Mouse (Mus musculus) liver, postnatal 0 days (tissue): ENCODE data around the gene Tmem231. TPM values are rescaled to one million over a fixed set of nuclear protein-coding genes. Genes with fewer than 3 reads are reported as not detected.

Experiments
- ATAC-seq: fragments of 200-750 bp; cut with Nextera tagmentation; 2 replicates; pipeline ENCODE4 v1.8.0; 2017; ENCODE audit warnings: mild to moderate bottlenecking, moderate library complexity
- DNase-seq: peaks from one replicate; pipeline ENCODE4 v3.0.0-alpha.2; 2016
- H3K27ac ChIP-seq: fragments of 300-500 bp; sonication (generic); 2 replicates; pipeline ENCODE4 v1.5.1; 2014; ENCODE audit warnings: antibody characterized with exemption, moderate library complexity, mild to moderate bottlenecking, low read depth
- H3K27me3 ChIP-seq: fragments of 300-500 bp; sonication (generic); 2 replicates; pipeline ENCODE4 v1.6.1; 2014; ENCODE audit warnings: low read length, control low read depth, mixed read lengths; ENCODE audit not compliant: insufficient read depth
- H3K36me3 ChIP-seq: fragments of 300-500 bp; sonication (generic); replicated peaks from 2 replicates; pipeline ENCODE4 v1.6.1; 2014; ENCODE audit warnings: mild to moderate bottlenecking, control low read depth, low read length, moderate library complexity, mixed read lengths; ENCODE audit not compliant: insufficient read depth
- H3K4me1 ChIP-seq: fragments of 300-500 bp; sonication (generic); 2 replicates; pipeline ENCODE4 v1.6.1; 2014; ENCODE audit warnings: antibody characterized with exemption, mild to moderate bottlenecking, control low read depth; ENCODE audit not compliant: insufficient read depth
- H3K4me2 ChIP-seq: fragments of 300-500 bp; sonication (generic); 2 replicates; pipeline ENCODE4 v1.6.1; 2014; ENCODE audit warnings: low read depth, mild to moderate bottlenecking, low read length, moderate library complexity, mixed read lengths
- H3K4me3 ChIP-seq: fragments of 300-500 bp; sonication (generic); 2 replicates; pipeline ENCODE4 v1.5.1; 2014; ENCODE audit warnings: low read depth, low read length
- H3K9ac ChIP-seq: fragments of 300-500 bp; sonication (generic); replicated peaks from 2 replicates; pipeline ENCODE4 v1.6.1; 2014; ENCODE audit warnings: mild to moderate bottlenecking, moderate library complexity
- H3K9me3 ChIP-seq: fragments of 300-500 bp; sonication (generic); 2 replicates; pipeline ENCODE4 v1.6.1; 2016; ENCODE audit warnings: mild to moderate bottlenecking, control low read depth, low read length, mixed read lengths
- CTCF ChIP-seq: sonication (generic); IDR thresholded peaks from 2 replicates; pipeline ENCODE4 v1.5.1; 2016; ENCODE audit warnings: antibody characterized with exemption, low read depth
- EP300 ChIP-seq: IDR thresholded peaks from 2 replicates; pipeline ENCODE4 v1.6.1; 2016; ENCODE audit warnings: antibody characterized with exemption, low read depth, mild to moderate bottlenecking
- WGBS: fragments of 180-500 bp; shearing (Covaris S2); extraction: QIAGEN DNeasy Blood & Tissue Kit; methylation state at CpG from one replicate; pipeline ENCODE4 v1.1.7; 2014; ENCODE audit not compliant: insufficient replicate concordance; 5-methylcytosine and 5-hydroxymethylcytosine counted together
- polyA plus RNA-seq: library from polyadenylated mRNA; unstranded; fragments of >200 nt; fragmentation: Nextera tagmentation; extraction: Ambion mirVana; gene quantifications from 2 replicates; pipeline ENCODE4 v1.2.1, GENCODE M21; 2015

Gene Tmem231
- polyA plus RNA-seq, 1 experiment from 2014 or later: 1.0 TPM

- Histone ChIP-seq H3K27me3 (0 out of 2 replicates have a peak, but pooled peaks cover 10% of the 10 kb centered on the region), H3K9me3 (no peaks in the 10 kb centered on the region), H3K9ac (no peak overlapping the region), H3K4me3 (0 out of 2 replicates have a peak overlapping the region, but pooled peaks have one; percentile 60), H3K4me1 (peaks cover 23% of the 10 kb centered on the region), H3K4me2 (peak overlapping the region; percentile 94), H3K27ac (no peak overlapping the region), H3K36me3 (no peaks in the 10 kb centered on the region)
- no peak for DNase-seq
- no peak for ATAC-seq
- 80% methylated on average over 2 of the region's 2 CpGs for WGBS
- TF ChIP-seq EP300 (no peak), CTCF (no peak)
These were observed 520 bp upstream of the Tmem231 start for GRCm38 (mm10) chr8:111934201-111934600.

GRCm38 (mm10) chr8:111932580-111933336 lies 923 bp downstream of the Tmem231 start:
- Histone ChIP-seq H3K9me3 (no peaks in the 10 kb centered on the region), H3K9ac (peak overlapping the region; percentile 64), H3K36me3 (no peaks in the 10 kb centered on the region), H3K4me3 (peak overlapping the region; percentile 60), H3K4me2 (peak overlapping the region; percentile 94), H3K27ac (peak overlapping the region; percentile 60), H3K4me1 (peaks cover 18% of the 10 kb centered on the region), H3K27me3 (0 out of 2 replicates have a peak, but pooled peaks cover 10% of the 10 kb centered on the region)
- ATAC-seq (peak; percentile 37), DNase-seq (peak; percentile 70)
- TF ChIP-seq CTCF (no peak), EP300 (no peak)
- WGBS: 45% methylated on average over 19 of the region's 19 CpGs

- no peak overlapping the region for H3K4me2 ChIP-seq
- no peaks in the 10 kb centered on the region for H3K36me3 ChIP-seq
- no peak overlapping the region for H3K27ac ChIP-seq
- no peaks in the 10 kb centered on the region for H3K9me3 ChIP-seq
- TF ChIP-seq CTCF: no peak
- TF ChIP-seq EP300: no peak
- H3K4me1 ChIP-seq: peaks cover 18% of the 10 kb centered on the region
- 0 out of 2 replicates have a peak, but pooled peaks cover 10% of the 10 kb centered on the region for H3K27me3 ChIP-seq
- ATAC-seq: no peak
- WGBS: 86% methylated on average over 16 of the region's 16 CpGs
- H3K4me3 ChIP-seq: no peak overlapping the region
- no peak overlapping the region for H3K9ac ChIP-seq
- DNase-seq: no peak
These were observed 2.0 kb downstream of the Tmem231 start for GRCm38 (mm10) chr8:111931721-111932120.

GRCm38 (mm10) chr8:111929648-111930344 lies 3.9 kb downstream of the Tmem231 start:
- H3K4me1 ChIP-seq: peaks cover 18% of the 10 kb centered on the region
- no peaks in the 10 kb centered on the region for H3K9me3 ChIP-seq
- ATAC-seq: peak; percentile 86
- H3K4me3 ChIP-seq: no peak overlapping the region
- peak overlapping the region; percentile 49 for H3K4me2 ChIP-seq
- 0 out of 2 replicates have a peak overlapping the region, but pooled peaks have one; percentile 34 for H3K9ac ChIP-seq
- 0 out of 2 replicates have a peak, but pooled peaks cover 10% of the 10 kb centered on the region for H3K27me3 ChIP-seq
- WGBS: 35% methylated on average over 8 of the region's 8 CpGs
- peak overlapping the region; percentile 88 for H3K27ac ChIP-seq
- TF ChIP-seq CTCF (no peak), EP300 (peak; percentile 87)
- peak; percentile 32 for DNase-seq
- H3K36me3 ChIP-seq: no peaks in the 10 kb centered on the region

DNA sequence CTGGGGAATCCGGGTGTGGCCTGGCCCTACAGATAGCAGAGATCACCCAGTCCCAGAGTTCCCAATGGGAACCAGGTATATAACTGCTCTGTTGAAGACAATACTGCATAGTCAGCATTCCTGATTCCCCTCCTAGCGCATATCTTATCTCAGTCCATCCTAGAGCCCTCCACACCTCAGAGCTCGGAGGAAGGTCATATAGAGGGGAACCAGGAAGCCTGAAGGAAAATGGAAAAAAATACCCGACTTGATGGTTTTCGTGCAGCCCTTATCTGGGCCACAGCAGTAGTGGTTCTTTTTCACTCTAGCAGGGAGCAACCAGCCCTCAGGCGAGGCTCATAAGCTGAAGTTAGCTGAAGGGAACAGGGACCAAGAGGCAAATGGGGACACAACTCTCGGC lies 8.7 kb downstream of the Tmem231 start:
- Histone ChIP-seq H3K9ac (no peak overlapping the region), H3K4me3 (no peak overlapping the region), H3K9me3 (no peaks in the 10 kb centered on the region), H3K4me1 (0 out of 2 replicates have a peak, but pooled peaks cover 3% of the 10 kb centered on the region), H3K27ac (no peak overlapping the region), H3K4me2 (no peak overlapping the region), H3K27me3 (no peaks in the 10 kb centered on the region), H3K36me3 (no peaks in the 10 kb centered on the region)
- ATAC-seq (no peak), DNase-seq (no peak)
- no peak for TF ChIP-seq CTCF
- no peak for TF ChIP-seq EP300
- 48% methylated on average over 7 of the region's 7 CpGs for WGBS

DNA sequence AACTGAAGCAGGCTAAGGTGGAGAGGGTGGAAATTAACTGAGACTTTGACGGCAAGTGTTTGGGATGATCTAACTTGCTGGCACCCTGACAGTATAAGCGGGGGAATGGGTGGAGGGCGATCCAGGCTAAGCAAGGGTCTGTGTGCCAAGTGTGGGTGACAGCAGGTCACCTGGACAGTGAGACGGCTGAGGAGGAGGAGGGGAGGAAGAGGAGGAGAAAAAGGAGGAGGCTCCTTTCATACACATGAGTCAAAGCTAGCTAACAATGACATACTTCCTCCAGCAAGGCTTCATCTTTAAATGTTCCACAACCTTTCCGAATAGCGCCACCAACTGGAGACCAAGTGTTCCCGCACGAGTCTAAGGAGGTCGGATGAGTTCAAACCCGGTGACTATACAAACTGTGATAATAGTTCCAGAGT lies 10.3 kb downstream of the Tmem231 start:
- Histone ChIP-seq H3K27ac (no peak overlapping the region), H3K9me3 (no peaks in the 10 kb centered on the region), H3K4me3 (no peak overlapping the region), H3K4me1 (no peaks in the 10 kb centered on the region), H3K36me3 (no peaks in the 10 kb centered on the region), H3K4me2 (no peak overlapping the region), H3K27me3 (no peaks in the 10 kb centered on the region), H3K9ac (no peak overlapping the region)
- 27% methylated on average over 10 of the region's 10 CpGs for WGBS
- DNase-seq (peak; percentile 49), ATAC-seq (peak; percentile 67)
- TF ChIP-seq EP300 (no peak), CTCF (peak; percentile 79)
